9 mouse cellular contexts compared by ENCODE assay signal in the genomic region with DNA sequence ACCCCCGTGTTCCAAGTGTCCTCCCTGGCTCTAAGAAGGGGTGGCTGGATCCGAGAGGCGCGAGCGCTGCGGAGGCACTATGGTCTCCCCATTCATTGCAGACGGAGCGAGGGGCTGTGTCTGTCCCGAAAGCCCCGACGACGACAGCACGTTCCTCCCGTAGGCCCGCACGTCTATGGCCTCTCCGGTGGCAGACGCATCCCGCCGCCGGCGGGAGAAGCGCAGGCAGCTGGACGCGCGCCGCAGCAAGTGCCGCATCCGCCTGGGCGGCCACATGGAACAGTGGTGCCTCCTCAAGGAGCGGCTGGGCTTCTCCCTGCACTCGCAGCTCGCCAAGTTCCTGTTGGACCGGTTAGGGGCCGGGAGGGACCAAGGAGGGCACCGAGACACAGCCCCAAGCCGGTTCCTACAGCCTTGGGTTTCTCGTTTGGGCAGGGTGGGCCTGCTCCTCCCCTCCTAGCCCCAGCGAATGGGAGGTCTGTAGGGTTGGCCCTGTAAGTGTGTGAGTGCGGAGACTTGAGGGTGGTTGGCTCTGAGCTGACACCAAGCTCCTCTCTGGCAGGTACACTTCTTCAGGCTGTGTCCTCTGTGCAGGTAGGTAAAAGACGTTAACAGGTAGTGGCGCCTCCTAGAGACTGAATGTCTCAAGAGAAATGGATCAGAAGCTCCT. TPM values are rescaled to one million over a fixed set of nuclear protein-coding genes. Genes with fewer than 3 reads are reported as not detected.
DNase-seq lines count a peak whose midpoint lies in the region; ATAC-seq and TF ChIP-seq lines count a peak whose summit lies in the region.
"Had no signal": no experiment of that assay in that cellular context is flagged by ENCODE, and none has a peak within 500 bp of the region (broad histone marks: within the 10 kb centered on the region; RNA-seq: fewer than 3 reads in every experiment).

No protein-coding gene starts in this region.

- DNase-seq in adrenal gland, postnatal 36 days: peak; percentile 56 to 68
- peak; percentile 80 for DNase-seq in kidney, postnatal 10 days
- peak; percentile 32 to 44 for DNase-seq in thymus, postnatal 10 days (ENCODE audit: low spot score in 2 of 2)

- H3K4me1 ChIP-seq in heart, embryonic 15.5 days (replicated peaks): peaks cover 22% of the 10 kb centered on the region
- H3K4me1 ChIP-seq in lung, embryonic 15.5 days: peaks cover 22% of the 10 kb centered on the region
- H3K4me1 ChIP-seq in olfactory bulb, adult 2 months (ENCODE audit: control insufficient read depth, insufficient read depth, low read length): peaks cover 14% of the 10 kb centered on the region

- peak overlapping the region; percentile 13; the same call in 1 of the 2 replicates for H3K27ac ChIP-seq in heart, embryonic 15.5 days
- H3K27ac ChIP-seq in lung, embryonic 15.5 days: peak overlapping the region; percentile 84
- H3K27ac ChIP-seq in olfactory bulb, adult 2 months (ENCODE audit: insufficient read depth, low read depth, low read length): no peak overlapping the region

- H3K4me2 ChIP-seq in heart, embryonic 15.5 days: peak overlapping the region; percentile 98
- H3K4me2 ChIP-seq in lung, embryonic 15.5 days: peak overlapping the region; percentile 95

- no peaks in the 10 kb centered on the region for H3K9me3 ChIP-seq in heart, embryonic 15.5 days (replicated peaks)
- H3K9me3 ChIP-seq in lung, embryonic 15.5 days: no peaks in the 10 kb centered on the region

- no peaks in the 10 kb centered on the region for H3K36me3 ChIP-seq in heart, embryonic 15.5 days
- no peaks in the 10 kb centered on the region for H3K36me3 ChIP-seq in lung, embryonic 15.5 days

- peak overlapping the region; percentile 62 for H3K4me3 ChIP-seq in heart, embryonic 15.5 days
- peak overlapping the region; percentile 57 for H3K4me3 ChIP-seq in lung, embryonic 15.5 days
- H3K4me3 ChIP-seq in olfactory bulb, adult 2 months (ENCODE audit: insufficient read depth, low read depth, low read length): peak overlapping the region; percentile 56

- no peaks in the 10 kb centered on the region for H3K27me3 ChIP-seq in heart, embryonic 15.5 days
- no peaks in the 10 kb centered on the region for H3K27me3 ChIP-seq in lung, embryonic 15.5 days

- H3K9ac ChIP-seq in heart, embryonic 15.5 days: peak overlapping the region; percentile 67
- H3K9ac ChIP-seq in lung, embryonic 15.5 days: peak overlapping the region; percentile 51

- TF ChIP-seq POLR2A in olfactory bulb, adult 2 months (IDR thresholded peaks at IDR 0.05; ENCODE audit: insufficient read depth, low read depth, low read length): no peak

- peak; percentile 37 for ATAC-seq in CD4-positive, CD25-positive, alpha-beta regulatory T cell, adult 4 months
- ATAC-seq in erythroblast, adult 5-6 weeks (replicated peaks; ENCODE audit: low FRiP score, poor library complexity, severe bottlenecking): peak; percentile 60
- peak; percentile 38 for ATAC-seq in heart, embryonic 15.5 days (replicated peaks; ENCODE audit: insufficient number of reproducible peaks, insufficient read depth, low FRiP score, low read depth)
- peak; percentile 76 for ATAC-seq in lung, embryonic 15.5 days (ENCODE audit: borderline replicate concordance, extremely low read depth, low FRiP score, low TSS enrichment)

- TF ChIP-seq CTCF in olfactory bulb, adult 2 months (IDR thresholded peaks at IDR 0.05; ENCODE audit: insufficient read depth, low read depth, low read length): no peak

- WGBS in heart, embryonic 15.5 days: under 1% methylated on average over 42 of the region's 42 CpGs
- under 1% methylated on average over 42 of the region's 42 CpGs for WGBS in lung, embryonic 15.5 days
- 1% methylated on average over 42 of the region's 42 CpGs for WGBS in olfactory bulb, adult 2 months

RNA-seq across cellular contexts. Expression of a gene that starts 0.7 kb away (rescaled TPM):
- polyA plus RNA-seq in CD4-positive, CD25-positive, alpha-beta regulatory T cell, adult 4 months (2017; shearing (Covaris generic)): 10 to 100 TPM; 10.7 TPM
- 10 to 100 TPM in 1 of 2 experiments, 1 to 10 TPM in 1; 7.7 to 10.9 TPM for total RNA-seq in adrenal gland, postnatal 36 days (2021)
- 1.5 and 4.6 TPM in 2 replicates for total RNA-seq in erythroblast, adult 5-6 weeks (2015; ENCODE audit: low replicate concordance)
- total RNA-seq in erythroblast, adult 5-6 weeks (2017; ENCODE audit: low replicate concordance): 3.8 and 3.9 TPM in 2 replicates
- 12.1 and 15.9 TPM in 2 replicates for polyA plus RNA-seq in heart, embryonic 15.5 days (2015; fragmentation: Nextera tagmentation; extraction: Ambion mirVana)
- polyA plus RNA-seq in lung, embryonic 15.5 days (2015; fragmentation: Nextera tagmentation; extraction: Ambion mirVana): 23.4 and 25.6 TPM in 2 replicates
- not detected in 2 replicates for polyA plus RNA-seq in olfactory bulb, adult 2 months (2012; ENCODE audit: insufficient read depth, insufficient read length, low replicate concordance, missing spikeins)

RNA-seq across cellular contexts. Expression of a gene that starts 22.6 kb away (rescaled TPM):
- polyA plus RNA-seq in CD4-positive, CD25-positive, alpha-beta regulatory T cell, adult 4 months (2017; shearing (Covaris generic)): 10 to 100 TPM; 37.0 to 46.8 TPM
- total RNA-seq in adrenal gland, postnatal 36 days (2021): 10 to 100 TPM; 44.9 to 48.9 TPM
- 15.0 and 31.9 TPM in 2 replicates for total RNA-seq in erythroblast, adult 5-6 weeks (2015; ENCODE audit: low replicate concordance)
- 28.5 and 31.1 TPM in 2 replicates for total RNA-seq in erythroblast, adult 5-6 weeks (2017; ENCODE audit: low replicate concordance)
- polyA plus RNA-seq in heart, embryonic 15.5 days (2015; fragmentation: Nextera tagmentation; extraction: Ambion mirVana): 31.6 and 33.1 TPM in 2 replicates
- polyA plus RNA-seq in lung, embryonic 15.5 days (2015; fragmentation: Nextera tagmentation; extraction: Ambion mirVana): 29.8 and 32.3 TPM in 2 replicates
- polyA plus RNA-seq in olfactory bulb, adult 2 months (2012; ENCODE audit: insufficient read depth, insufficient read length, low replicate concordance, missing spikeins): not detected in 2 replicates

RNA-seq across cellular contexts. Expression of a gene that starts 23.0 kb away (rescaled TPM):
- 1 to 10 TPM; 5.3 to 6.3 TPM for polyA plus RNA-seq in CD4-positive, CD25-positive, alpha-beta regulatory T cell, adult 4 months (2017; shearing (Covaris generic))
- 10 to 100 TPM; 36.7 to 51.5 TPM for total RNA-seq in adrenal gland, postnatal 36 days (2021)
- 13.6 and 20.0 TPM in 2 replicates for total RNA-seq in erythroblast, adult 5-6 weeks (2015; ENCODE audit: low replicate concordance)
- 31.9 and 94.6 TPM in 2 replicates for total RNA-seq in erythroblast, adult 5-6 weeks (2017; ENCODE audit: low replicate concordance)
- polyA plus RNA-seq in heart, embryonic 15.5 days (2015; fragmentation: Nextera tagmentation; extraction: Ambion mirVana): 27.6 and 29.9 TPM in 2 replicates
- 32.3 and 38.3 TPM in 2 replicates for polyA plus RNA-seq in lung, embryonic 15.5 days (2015; fragmentation: Nextera tagmentation; extraction: Ambion mirVana)
- not detected in 2 replicates for polyA plus RNA-seq in olfactory bulb, adult 2 months (2012; ENCODE audit: insufficient read depth, insufficient read length, low replicate concordance, missing spikeins)

RNA-seq across cellular contexts. Expression of a gene that starts 32.9 kb away (rescaled TPM):
- not detected for polyA plus RNA-seq in CD4-positive, CD25-positive, alpha-beta regulatory T cell, adult 4 months (2017; shearing (Covaris generic))
- not detected for total RNA-seq in adrenal gland, postnatal 36 days (2021)
- 18.4 and 20.9 TPM in 2 replicates for total RNA-seq in erythroblast, adult 5-6 weeks (2015; ENCODE audit: low replicate concordance)
- total RNA-seq in erythroblast, adult 5-6 weeks (2017; ENCODE audit: low replicate concordance): 11.7 and 16.9 TPM in 2 replicates
- polyA plus RNA-seq in heart, embryonic 15.5 days (2015; fragmentation: Nextera tagmentation; extraction: Ambion mirVana): not detected in 2 replicates
- 0.06 TPM in 1 of 2 replicates, not detected in the other for polyA plus RNA-seq in lung, embryonic 15.5 days (2015; fragmentation: Nextera tagmentation; extraction: Ambion mirVana)
- polyA plus RNA-seq in olfactory bulb, adult 2 months (2012; ENCODE audit: insufficient read depth, insufficient read length, low replicate concordance, missing spikeins): not detected in 2 replicates
- total RNA-seq: gastrocnemius, postnatal 36 days had no signal
